Mouse (Mus musculus) frontal cortex, adult 2 months (tissue): ENCODE data around the gene Cebpb. TPM values are rescaled to one million over a fixed set of nuclear protein-coding genes. Genes with fewer than 3 reads are reported as not detected.
"Not testable (repeated sequence)": the region's sequence is repeated elsewhere in the genome, so short reads cannot be mapped to it uniquely, and the experiment has no call there.

Experiments
- DNase-seq, 2 experiments: peaks; one replicate each; pipeline ENCODE4 v3.0.0; 2022; ENCODE audit warnings: low spot score in 1 of 2; ENCODE audit errors: extremely low spot score in 1 of 2
- polyA plus RNA-seq: library from polyadenylated mRNA; depleted of rRNA; stranded (reverse); fragments of >200 nt; gene quantifications from 2 replicates; pipeline ENCODE4 v1.2.3, GENCODE M21; 2012; rRNA removed

Cebpb gene
- 14.5 and 14.9 TPM in 2 replicates for polyA plus RNA-seq

DNA sequence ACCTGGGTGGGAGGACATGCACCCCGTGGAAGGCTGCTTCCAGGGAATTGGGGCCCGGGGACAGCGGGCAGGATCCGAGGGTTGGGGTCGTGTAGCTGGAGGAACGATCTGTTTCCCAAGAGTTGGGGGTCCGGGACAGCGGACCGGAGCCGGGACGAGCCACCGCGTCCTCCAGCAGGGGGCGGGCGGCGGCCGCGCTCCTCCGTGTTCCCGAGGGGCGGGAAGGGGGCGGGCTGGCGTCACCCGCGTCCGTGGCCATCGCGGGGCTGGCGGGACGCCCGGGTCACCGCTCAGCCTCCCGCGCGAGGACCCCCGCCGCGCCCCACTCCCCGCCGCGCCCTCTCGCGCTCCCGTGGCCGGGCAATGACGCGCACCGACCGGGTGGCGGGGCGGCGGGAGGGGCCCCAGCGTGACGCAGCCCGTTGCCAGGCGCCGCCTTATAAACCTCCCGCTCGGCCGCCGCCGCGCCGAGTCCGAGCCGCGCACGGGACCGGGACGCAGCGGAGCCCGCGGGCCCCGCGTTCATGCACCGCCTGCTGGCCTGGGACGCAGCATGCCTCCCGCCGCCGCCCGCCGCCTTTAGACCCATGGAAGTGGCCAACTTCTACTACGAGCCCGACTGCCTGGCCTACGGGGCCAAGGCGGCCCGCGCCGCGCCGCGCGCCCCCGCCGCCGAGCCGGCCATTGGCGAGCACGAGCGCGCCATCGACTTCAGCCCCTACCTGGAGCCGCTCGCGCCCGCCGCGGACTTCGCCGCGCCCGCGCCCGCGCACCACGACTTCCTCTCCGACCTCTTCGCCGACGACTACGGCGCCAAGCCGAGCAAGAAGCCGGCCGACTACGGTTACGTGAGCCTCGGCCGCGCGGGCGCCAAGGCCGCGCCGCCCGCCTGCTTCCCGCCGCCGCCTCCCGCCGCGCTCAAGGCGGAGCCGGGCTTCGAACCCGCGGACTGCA is at the start of gene Cebpb:
Gene Cebpb, plus strand, starts transcription at position 418 of the 954 bp plus-strand sequence.
- DNase-seq: peak in 1 of 2 experiments; percentile 67

DNA sequence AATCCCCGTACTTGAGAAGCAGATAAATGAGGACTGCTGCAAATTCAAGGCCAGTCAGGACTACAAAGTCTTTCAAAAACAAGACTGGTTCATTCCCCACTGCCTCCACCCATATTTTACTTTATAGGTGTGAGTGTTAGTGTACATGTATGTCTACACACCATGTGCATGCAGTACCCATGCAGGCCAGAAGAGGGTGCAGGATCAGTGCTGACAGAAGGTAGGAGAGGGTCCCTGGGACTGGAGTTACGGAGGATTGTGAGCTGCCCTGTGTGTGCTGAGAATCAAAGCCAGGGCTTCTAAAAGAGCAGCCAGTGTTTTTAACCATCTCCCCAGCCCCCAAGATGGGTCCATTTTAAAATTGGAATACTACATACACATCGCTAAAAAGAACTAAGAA is 48.4 kb upstream of the Cebpb start:
- no peak for DNase-seq

DNA sequence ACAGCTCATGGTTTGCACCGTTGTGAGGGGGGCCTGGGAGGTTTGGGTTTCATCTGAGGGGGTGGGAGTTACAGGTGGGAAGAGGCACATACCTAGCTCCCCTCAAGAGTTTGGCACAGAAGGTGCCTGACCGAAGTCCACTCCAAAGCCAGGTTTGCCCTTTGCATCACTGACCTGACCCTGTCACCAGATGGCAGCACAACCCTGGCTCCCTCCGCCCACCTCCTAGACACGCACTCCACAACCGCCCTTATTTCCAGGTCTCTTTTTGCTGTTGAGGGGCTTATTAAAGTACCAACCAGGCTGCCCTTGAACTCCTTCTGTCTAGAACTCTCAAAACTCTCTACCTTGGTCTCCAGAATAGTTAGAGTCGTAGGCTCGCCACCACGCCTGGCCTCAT is 47.4 kb upstream of the Cebpb start:
- no peak for DNase-seq

DNA sequence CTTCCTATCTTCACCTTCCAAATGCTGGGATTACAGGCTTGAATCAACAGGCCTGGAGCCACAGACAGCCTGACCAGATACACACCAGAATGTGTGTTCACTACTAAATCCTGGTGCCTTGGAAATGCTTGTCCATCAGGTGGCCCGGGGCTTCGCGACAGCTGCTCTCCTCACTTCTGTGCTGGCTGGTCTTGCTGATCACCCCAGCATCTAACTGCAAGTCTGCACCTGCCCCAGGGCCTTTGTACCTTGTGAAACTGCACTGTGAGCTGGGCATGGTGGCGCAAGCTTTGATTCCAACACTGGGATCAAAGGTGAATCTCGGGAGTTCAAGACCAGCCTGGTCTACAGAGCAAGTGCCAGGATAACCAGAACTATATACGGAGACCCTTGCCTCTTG is 46.6 kb upstream of the Cebpb start:
- DNase-seq: no peak

DNA sequence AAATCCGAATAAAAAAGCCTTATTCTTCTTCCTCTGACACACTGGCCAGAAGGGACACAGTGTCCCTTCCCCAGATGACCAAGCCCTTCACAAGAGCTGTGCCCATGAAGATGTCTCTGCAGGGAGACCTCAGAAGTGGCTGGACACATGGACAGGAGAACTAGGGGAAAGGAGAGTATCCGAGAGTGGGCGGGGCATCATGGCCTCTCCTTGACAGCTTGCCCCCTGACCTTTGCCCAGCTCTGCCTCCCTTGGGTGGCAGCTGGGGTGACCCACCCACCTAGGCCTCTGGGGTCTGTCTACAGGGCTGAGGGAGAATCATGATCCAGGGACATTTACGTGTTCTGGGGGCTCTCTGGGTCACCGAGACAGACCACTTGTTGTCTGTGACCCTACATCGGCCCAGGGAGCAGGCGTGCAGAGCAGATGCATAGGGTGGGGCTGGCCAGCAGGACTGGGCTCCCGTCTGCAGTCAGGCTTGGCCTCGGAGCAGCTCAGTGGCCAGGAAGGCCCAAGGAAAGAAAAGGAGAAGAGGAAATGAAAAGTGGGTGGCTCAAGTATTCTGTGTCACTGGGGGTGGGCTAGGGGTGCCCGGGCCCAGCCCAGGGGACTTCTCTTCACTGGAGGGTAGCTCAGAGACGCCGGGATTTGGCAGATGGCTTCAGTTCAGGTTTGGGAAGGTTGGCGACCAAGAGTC is 45.2 kb upstream of the Cebpb start:
- not testable (repeated sequence) for DNase-seq

DNA sequence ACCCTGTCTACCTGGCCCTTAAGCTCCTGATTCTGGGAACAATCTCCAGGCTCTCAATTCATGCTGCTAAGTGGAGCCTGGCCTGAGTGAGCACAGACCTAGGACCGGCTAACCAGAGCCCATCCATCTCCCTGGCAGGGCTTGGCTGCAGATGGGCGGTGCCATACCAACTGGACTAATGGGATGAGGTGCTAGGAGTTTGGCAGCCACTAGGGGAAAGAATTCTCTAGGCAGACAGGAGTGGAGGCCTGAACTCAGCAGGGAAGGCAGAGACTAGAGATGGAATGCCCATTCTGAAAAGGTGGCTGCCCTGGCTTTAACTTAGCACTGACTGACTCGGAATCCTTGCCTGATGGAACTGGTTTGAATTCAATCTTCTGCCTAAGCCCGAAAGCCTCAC is 42.3 kb upstream of the Cebpb start:
- no peak for DNase-seq

DNA sequence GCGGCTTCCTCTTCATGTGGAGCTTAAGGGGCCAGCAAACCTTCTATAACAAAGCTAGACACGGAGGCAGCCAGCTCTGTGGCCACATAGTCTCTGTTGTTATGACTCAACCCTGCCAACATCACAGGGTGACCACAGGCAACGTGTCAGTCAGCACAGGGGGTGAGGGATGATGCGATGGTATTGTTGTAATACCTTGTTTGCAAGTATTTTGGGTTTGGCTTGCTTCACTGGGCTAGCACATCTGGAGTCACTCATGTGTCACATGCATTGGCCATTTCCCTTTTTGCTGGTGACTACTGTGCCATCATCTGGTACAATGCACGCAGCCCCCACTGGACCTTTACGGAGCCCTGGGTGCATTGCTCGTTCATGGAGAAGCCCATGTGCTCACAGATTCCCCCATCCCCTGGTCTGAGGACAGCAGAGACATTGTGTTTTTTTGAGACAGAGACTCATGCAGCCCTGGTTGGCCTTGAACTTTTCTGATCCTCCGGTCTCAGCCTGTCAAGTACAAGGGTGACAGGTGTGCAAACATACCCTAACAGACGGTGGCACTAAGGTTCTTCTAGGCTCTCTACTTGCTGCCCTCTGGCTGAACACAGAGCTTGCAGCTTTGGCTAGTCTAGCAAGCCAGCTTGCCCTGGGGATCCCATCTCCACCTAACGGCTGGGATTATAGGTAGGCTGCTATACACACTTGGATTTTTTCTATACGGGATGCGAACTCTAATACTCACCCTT is 39.3 kb upstream of the Cebpb start:
- no peak for DNase-seq

DNA sequence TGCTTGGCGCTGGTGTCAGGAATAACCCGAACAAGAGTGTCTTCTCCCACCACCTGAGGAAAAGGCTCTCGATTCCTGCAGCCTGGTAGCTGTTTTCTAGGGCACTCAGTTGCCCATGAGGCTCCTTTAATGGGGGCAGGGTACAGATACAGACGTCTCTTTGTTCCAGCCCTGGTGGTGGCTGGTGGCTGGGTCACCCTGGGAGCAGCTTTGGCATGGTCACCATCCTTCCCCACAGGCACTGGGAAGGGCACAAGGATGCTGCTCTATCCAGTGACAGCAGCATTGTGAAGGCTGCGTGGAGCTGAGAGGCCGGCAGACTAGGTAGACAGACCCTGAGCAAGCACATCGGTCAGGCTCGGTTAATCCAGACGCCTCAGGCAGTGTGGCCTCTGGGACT is 37.1 kb upstream of the Cebpb start:
- DNase-seq: no peak

DNA sequence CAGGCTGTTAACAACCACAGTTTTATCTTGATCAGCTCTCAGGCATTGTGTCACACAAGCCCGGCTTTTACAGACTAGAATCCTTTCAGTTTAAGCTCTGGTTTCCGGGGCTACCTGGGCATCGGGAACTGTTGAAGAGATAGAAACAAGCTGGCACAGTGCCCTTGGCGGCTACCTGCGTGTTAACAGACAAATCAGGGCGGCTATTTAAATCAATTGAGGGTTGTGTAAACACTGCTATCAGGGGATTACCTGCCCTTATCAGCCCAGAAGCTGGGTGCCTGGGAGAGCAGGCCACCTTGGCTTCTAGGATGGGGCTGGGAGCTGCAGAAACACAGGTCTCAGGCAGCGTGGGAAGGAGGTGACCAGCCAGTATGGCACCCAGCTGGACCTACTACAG is 36.0 kb upstream of the Cebpb start:
- DNase-seq: no peak

DNA sequence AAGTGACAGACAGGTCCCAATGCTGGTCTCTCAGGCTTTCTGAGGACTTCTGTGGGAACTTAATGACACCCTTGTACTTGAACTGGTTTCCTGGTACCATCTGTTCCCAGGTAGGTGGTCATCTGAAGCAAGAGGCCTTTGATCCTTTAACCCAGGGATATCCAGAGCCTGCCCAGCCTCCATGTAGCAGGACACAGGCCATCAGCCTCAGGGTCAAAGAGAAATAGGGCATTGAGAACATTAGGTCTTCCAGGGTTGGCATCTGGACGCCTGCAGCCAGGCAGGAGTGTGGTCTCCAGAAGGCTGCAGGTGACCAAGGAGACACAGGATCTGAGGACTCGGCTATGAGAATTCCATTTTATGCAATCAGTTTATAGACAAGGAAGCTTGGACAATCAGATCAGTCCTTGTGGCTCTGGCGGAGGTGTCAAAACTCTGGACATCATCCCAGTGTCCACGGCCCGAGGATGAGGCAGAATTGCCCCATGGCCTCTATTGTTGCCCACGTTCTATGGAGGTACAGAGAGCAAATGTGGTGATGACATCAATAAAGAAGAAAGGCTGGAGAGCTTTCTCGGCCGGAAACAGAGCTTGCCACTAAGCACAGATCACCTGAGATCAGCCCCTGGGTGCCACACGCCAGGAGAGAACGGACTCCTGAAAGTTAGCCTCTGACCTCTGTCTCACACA is 33.7 kb upstream of the Cebpb start:
- DNase-seq: no peak

DNA sequence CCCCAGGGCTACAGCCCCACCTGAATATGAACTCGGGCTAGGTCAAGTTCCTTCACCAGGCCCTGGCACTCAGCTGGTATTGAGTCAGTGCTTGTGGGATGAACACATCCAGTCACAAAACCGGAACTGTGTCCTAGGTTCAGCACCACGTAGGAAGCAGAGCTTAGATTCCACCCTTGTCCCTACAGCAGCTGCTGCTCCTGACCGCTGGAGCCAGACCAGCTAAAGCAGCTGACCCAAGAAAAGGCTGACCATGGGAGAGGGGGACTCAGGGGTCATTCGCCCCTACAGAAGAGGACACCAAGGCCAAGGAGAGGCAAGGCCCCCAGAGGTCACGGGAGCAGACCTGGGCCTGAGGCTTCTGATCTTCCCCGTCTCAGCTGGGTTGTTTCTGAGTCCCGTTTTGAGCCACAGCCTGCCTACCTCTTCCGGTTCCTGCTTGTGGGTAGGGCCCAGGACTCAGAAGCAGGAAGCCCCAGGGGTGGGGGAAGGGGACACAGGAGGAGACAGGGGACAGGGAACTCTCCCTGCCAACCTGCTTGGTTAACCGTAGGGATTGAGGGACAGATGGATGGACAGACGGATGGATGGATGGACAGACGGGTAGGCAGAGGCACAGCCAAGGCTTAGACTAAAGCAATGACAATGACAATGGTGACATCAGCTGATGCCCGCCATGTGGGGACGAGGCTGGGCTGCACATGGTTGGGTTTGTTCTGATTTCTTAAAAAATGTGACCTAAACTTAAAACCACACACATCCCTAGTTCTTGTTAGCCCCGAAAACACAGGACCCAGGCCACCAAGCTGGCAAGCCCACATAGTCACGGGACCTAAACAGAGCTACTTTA is 31.9 kb upstream of the Cebpb start:
- DNase-seq: no peak

DNA sequence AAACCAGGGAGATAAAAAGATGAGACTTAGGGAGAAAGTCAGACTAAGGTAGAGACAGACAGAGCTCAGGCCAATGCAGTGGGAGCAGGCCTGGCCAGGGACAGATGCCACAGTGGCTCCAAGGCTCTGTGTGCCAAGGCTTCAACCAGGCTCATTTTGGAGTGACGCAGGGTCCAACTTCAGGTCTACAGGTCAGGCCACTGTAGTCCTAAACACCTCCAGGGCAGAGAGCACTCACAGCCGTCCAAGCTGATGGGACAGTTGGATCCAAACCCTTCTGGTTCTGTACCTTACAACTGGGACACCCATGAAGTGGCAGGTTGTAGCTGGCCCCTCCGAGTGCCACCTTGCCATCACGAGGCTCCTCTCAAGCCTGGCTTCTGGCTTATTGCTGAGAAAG is 30.7 kb upstream of the Cebpb start:
- DNase-seq: no peak

DNA sequence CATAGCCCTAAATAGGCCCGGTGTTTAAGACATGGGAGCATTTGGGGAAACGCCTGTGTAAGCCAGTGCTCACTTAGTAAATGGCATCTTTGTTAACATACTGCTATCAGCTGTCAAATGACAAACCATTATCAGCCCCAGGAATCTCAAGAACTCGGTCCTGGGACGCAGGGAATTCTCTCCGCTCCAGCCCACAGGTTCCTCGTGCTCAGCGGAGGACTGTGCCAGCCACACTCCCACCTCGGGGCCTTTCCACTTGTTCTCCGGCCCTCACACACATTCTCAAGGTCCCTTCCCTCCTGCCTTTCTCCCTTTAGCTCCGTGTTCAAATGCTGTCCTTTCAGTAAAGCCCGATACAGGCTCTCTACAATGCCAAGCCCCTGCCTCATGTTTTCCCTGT is 30.0 kb upstream of the Cebpb start:
- no peak for DNase-seq

DNA sequence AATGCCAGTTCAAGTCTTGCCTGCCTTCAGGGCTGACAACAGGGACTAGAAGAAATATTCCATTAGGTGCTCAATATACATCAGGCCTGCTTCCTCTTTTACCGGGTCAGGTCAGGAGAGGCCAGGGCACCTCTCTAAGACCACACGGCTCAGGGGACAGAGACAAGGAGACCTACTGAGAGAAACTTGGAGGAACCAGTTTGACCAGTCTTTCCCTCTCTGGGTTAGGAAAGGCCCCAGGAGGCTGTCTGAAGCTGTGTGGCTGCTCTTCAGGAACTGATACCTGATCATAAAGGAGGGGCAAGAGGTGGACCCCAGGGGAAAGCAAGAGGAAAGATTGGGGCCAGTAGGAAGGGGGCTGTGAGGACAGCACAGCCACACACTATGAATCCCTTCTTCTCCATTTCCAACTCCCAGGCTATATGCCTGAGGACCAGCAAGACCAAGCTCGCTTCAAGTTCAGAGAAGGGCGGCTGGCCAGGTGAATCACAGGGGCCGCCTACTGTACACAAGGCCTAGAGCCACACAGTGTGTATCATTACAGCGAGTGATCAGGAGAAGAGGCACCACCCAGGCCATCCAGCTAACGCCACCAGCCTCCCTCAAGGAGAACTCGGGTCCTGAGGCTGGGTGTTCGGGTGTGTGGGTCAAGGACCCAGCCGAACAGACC is 29.4 kb upstream of the Cebpb start:
- no peak for DNase-seq

DNA sequence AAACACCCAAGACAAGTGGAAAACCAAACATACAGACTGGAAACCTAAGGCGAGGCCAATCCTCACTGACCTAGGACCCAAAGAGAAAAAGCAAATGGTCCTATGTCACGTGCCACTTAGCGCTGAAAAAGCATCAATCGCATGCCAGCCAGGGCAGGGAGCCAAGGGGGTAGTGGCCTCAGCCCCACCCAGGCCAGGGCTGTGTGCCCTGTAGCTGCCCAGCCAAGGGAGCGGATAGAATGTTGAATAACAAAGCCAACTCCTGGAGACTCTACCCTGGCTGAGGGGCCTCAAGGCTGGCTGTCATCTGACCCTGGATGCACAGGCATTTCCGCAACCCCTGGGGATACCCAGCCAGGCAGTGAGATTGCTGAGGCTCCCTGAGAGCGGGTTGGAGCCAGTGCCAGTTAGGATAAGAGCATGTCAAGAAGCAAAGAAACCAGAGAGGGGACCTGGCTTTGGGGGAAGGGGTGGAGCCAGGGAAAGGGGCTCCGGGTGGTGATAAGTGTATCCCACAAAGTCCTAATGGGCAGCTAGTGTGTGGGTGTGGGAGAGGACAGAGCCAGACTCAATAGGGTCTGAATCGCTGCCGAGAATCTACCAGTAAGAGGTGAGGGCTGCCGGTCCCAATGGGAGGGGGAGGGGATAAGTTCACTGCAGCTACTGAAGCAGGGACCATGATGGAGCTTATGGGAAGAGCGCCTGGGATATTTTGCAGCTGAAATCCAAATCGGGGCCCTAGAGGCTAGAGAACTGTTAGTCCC is 28.7 kb upstream of the Cebpb start:
- peak in 1 of 2 experiments; percentile 64 for DNase-seq

DNA sequence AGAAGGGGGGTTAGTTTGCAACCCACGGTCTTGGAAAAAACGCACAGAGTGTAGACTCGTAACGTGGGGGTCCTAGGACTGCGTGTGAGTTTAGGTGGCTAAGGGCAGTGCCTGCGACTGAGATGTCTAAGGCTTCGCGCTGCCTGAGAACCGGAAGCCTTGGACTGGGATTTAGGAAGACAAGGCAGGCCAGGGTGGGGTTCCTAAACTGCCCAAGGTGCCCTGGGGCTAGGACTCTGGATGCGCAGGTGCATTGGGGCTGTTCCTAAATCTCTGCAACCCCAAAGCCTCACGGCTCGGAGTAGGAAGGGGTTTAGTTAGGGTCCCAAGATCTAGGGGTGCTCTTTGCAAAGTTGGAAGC is 28.1 kb upstream of the Cebpb start:
- DNase-seq: no peak

DNA sequence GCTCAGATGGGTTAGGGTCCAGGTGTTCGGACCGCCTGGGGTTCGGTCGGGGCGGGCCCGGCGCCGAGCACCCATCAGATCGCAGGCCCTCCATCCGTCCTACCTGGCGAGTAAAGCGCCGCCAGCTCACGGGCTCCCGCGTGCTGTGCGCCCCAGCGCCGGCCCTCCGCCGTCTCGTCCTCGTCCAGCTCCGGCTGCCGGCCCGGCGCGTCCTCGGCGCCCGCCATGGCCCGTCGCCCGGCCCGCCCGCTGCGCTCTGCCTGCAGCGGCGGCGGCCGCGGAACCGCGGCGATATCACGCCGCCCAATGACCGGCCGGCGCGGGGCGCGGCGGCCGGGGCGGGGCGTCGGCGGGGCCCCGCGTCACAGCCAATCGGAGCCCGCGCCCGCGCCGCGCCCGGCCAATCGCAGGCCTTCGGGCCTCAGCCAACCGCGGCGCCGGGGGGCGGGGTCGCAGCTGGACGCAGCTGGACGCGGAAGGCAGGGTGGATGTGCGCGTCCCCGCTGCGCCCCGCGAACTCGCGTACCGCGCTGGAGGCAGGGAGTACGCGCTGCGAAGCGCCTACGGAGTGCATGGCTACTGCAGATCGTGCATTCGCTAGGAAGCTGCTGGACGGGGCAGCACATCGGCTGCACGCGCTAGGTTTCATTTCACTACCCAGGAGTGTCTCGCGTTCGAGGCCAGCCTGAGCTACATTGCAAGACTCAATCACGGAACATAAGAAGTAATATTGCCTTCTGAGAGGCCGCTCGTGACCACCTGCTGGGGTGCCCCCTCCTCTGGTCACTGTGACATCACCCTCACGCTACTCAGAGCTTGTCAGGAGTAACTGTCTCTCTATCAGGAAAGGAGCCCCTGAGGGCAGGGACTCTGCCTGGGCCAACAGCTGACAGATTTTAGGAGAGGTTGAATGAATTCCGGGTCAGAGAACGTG is 27.2 kb upstream of the Cebpb start, which contains the start of gene Gm20431:
Gene Gm20431, minus strand, starts transcription at position 227 of the 934 bp plus-strand sequence.
- peak; percentile 81 to 96 for DNase-seq
